Mouse (Mus musculus) splenic B cell, adult 2 months (primary cell): ENCODE measurements around the gene Dxo.
"Not testable (repeated sequence)": the region's sequence is repeated elsewhere in the genome, so short reads cannot be mapped to it uniquely, and the experiment has no call there.

Experiments used
- DNase-seq: peaks from one replicate; pipeline ENCODE4 v3.0.0-alpha.2; 2011; ENCODE audit warnings: low read depth, low spot score
- H3K27me3 ChIP-seq: 2 replicates; pipeline ENCODE4 v1.6.1; 2012; ENCODE audit warnings: mild to moderate bottlenecking, low read length, moderate library complexity, mixed read lengths; ENCODE audit not compliant: control insufficient read depth, poor library complexity, insufficient read depth, severe bottlenecking
- H3K36me3 ChIP-seq: 2 replicates; pipeline ENCODE4 v1.6.1; 2012; ENCODE audit warnings: mild to moderate bottlenecking, low read length, moderate library complexity, mixed read lengths; ENCODE audit not compliant: control insufficient read depth, poor library complexity, insufficient read depth, severe bottlenecking

The Dxo gene

GRCm38 (mm10) chr17:34808599-34809205, 28.1 kb upstream of the Dxo start:
- H3K27me3 ChIP-seq = no peaks in the 10 kb centered on the region
- no peak for DNase-seq

DNA sequence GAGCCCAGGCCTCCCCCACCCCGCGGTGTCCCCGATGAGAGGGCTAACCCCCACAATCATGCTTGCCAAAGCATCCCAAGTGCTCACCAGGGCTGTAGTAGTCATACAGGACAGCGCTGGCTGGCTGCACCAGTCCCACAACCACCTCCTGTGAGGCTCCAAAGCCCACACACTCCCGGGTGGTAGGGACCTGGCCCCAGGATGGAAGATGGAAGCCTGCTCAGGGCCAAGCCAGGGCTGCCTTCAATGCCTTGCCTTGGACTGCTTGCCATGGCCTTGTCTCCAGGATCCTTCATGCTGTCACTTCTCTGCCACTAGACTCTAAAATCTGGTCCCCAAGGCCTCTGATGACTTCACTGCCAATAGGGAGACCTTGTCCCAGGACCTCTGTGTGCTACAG, 26.4 kb upstream of the Dxo start:
- not testable (repeated sequence) for H3K27me3 ChIP-seq, H3K36me3 ChIP-seq, DNase-seq

More at GRCm38 (mm10) chr17:34808599-34809205, 28.1 kb upstream of the Dxo start:
- H3K36me3 ChIP-seq = no peaks in the 10 kb centered on the region

DNA sequence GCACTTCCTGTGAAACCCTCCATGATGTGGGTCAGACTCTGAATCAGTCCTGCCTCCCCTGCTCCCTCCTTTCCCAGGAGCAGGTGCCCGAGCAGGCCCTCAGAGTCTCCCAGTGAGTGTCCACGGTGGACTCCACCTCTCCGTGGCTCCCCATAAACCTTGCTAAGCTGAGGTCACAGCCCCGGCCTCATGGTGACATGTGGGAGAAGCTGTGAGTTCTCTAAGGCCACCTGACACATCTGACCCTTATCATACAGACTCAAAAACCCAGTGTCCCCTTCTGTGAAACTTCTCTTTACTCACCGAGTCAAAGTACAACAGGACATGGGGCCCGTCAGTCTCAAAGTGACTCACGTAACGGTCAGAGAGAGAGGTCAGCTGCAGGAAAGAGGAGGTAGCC, 26.0 kb upstream of the Dxo start:
- not testable (repeated sequence) for H3K27me3 ChIP-seq, DNase-seq

DNA sequence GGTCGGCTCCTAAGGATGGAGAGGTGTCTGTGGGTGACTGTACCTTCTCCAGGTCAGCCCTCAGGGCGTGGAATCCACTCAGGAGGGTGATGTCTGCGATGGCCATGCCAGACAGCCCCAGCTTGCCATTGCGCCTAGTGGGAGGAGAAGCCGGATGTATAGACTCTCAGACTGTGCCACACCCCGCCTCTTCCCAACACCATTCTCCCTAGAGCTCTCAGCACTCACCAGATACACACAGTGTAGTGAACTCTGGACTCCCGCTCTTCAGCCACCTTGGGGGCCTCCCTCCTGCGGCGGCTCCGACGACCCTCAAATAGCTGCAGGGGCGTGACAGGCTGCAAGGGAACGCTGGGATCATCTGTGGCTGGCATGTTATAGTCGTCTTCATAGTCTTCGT, 25.5 kb upstream of the Dxo start:
- no peaks in the 10 kb centered on the region for H3K36me3 ChIP-seq
- no peak for DNase-seq
- H3K27me3 ChIP-seq = no peaks in the 10 kb centered on the region

More for the DNA sequence above, 26.0 kb upstream of the Dxo start:
- not testable (repeated sequence) for H3K36me3 ChIP-seq

DNA sequence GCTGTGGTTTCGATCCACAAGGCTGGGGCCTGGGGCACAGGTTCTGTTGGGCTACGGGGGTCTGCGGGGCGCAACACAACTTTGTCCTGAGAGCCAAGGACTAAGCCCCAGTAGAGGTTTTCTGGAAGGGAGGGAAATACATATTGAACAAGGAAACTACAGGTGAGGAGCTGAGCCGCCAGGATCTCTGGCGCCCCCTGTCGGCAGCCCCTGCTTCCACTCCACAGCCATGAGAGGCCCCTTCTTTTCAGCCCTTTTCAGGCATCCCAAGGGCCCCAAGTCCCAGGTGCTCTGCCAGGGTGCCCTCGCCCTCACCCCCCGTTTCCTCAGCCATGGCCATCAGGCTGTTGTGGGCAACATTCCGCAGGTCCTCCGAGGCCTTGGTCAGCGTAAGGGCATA, 23.1 kb upstream of the Dxo start:
- not testable (repeated sequence) for H3K36me3 ChIP-seq, H3K27me3 ChIP-seq
- peak; percentile 53 for DNase-seq

DNA sequence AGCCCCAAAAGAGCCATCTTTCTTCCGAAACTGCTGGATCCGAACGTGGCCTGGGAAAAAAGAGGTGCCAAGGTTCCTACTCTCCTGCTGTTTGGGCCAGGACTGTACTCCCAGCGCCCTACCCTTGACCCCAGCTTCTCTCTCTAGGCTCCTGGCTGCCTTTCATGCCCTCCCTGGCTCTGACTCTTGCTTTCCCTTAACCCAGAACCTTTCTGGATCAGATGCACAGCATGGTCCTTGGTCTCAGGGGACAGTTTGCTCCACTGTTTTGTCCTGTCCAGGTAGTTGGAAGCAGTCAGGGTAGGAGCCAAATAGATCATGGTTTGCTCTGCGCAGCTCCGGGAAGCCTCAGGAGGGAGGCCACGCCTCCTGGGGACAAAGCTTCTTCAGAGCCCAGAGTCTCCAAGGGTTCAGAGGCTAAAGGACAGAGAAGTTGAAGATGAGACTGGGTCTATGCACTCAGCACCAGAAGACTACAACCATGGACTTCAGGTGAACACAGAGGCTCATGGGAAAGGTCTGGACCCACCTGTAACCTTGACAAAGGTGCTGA, 21.9 kb upstream of the Dxo start:
- no peaks in the 10 kb centered on the region for H3K27me3 ChIP-seq
- H3K36me3 ChIP-seq = no peaks in the 10 kb centered on the region
- no peak for DNase-seq

- H3K36me3 ChIP-seq = peaks cover 36% of the 10 kb centered on the region
- not testable (repeated sequence) for DNase-seq, H3K27me3 ChIP-seq
Measured at GRCm38 (mm10) chr17:34830776-34831175, 6.0 kb upstream of the Dxo start.

DNA sequence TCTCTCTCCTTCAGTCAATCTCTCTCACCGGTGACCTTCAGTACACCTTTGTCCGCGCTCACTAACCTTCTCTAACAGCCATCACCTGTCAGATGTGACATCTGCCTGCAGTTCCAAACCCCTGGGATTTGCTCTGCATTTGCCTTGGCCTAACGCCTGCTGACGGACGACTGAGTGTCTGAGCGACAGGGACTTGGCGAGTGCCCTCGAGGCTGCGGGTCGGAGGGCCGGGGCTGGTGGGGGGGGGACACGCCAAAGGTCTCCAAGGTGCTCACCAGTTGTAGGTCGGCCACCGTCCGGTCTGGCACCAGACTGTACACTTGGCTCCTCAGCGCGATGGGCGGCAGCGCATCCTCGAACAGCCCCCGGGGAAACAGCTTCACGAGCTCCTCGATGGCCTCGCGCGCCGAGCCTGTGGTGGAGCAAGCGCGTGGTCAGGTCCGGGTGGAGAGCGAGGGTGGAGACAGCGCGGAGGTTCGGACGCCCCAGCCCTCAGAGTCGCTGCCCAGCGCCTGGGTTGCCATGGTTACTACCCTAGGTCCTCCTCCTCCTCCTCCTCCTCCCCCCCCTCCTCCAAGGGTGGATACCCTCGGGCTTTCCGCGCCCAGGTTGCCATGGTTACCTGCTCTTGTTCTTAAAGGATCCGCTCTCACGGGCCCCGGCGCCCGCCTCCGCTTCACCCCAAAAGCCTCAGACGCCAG, 514 bp upstream of the Dxo start:
- Histone ChIP-seq H3K27me3 (no peaks in the 10 kb centered on the region), H3K36me3 (peaks cover 8% of the 10 kb centered on the region)
- DNase-seq = no peak

- DNase-seq = no peak
- H3K36me3 ChIP-seq = no peaks in the 10 kb centered on the region
Measured at GRCm38 (mm10) chr17:34837464-34838324, 875 bp downstream of the Dxo start.

DNA sequence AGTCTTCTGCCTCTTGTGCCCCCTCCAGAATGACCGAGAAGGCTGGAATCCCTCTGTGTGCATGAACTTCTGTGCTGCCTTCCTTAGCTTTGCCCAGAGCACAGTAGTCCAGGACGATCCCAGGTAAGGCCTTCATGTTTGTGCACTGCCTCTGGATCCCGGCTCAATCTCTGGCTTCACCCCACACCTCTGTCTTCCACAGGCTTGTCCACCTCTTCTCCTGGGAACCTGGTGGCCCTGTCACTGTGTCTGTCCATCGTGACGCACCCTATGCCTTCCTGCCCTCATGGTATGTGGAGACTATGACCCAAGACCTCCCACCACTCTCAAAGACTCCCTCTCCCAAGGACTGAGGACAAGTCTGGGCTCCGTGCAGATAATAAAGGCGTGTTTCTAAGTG, 2.0 kb downstream of the Dxo start:
- no peaks in the 10 kb centered on the region for H3K36me3 ChIP-seq

More at GRCm38 (mm10) chr17:34837464-34838324, 875 bp downstream of the Dxo start:
- H3K27me3 ChIP-seq = no peaks in the 10 kb centered on the region

DNA sequence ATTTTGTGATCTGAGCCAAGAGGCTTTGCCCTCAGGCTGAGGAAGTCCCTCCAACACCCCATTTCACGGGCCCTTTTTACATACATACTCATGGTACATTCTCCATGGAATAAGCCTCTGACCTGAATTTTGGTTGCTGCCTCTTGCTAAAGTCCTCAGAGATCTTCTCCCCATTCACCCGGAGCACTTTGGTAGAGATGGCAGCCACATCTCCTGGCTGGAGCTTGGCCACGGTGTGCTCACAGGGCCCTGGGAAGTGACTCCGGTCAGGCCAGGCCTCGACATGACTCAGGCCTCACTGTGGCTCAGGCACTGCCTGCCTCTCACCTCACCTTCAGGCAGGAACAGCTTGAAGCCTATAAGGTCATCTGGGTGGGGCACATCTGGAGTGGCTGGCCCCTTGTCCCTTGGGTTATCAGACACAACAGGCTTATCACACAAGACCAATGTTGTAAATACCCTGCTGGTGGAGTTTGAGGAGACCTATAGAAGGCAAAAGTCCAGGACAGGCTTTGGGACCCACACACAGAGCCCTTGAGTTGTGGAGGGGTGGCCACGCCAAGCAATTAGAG, 4.0 kb downstream of the Dxo start:
- no peaks in the 10 kb centered on the region for H3K27me3 ChIP-seq
- H3K36me3 ChIP-seq = no peaks in the 10 kb centered on the region; the same call in 1 of the 2 replicates
- DNase-seq = no peak

More for the DNA sequence above, 2.0 kb downstream of the Dxo start:
- no peaks in the 10 kb centered on the region for H3K27me3 ChIP-seq
- DNase-seq = no peak

DNA sequence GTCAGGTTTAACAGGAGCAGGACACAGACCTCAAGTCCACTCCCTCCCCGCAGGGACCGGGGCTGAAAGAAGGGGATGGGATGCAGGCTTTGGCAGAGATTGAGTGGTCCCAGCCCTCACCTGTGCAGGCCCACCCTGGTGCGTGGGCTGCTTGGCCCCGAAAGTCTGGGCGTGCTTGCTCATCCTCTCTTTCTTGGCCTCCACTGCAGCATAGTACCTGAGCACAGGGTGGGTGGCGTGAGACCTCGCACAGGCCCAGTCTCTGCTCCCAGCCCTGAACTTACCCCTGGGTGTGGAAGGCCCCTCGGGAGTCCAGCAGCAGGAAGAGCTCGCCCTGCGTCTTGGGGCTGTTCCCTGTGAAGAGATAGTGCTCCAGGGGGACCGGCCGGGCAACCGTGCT, 8.1 kb downstream of the Dxo start:
- peaks cover 4% of the 10 kb centered on the region; the same call in 1 of the 2 replicates for H3K36me3 ChIP-seq
- DNase-seq = no peak
- no peaks in the 10 kb centered on the region for H3K27me3 ChIP-seq

- peaks cover 4% of the 10 kb centered on the region; the same call in 1 of the 2 replicates for H3K36me3 ChIP-seq
- H3K27me3 ChIP-seq = no peaks in the 10 kb centered on the region
- no peak for DNase-seq
Measured at GRCm38 (mm10) chr17:34847192-34847591, 10.4 kb downstream of the Dxo start.

DNA sequence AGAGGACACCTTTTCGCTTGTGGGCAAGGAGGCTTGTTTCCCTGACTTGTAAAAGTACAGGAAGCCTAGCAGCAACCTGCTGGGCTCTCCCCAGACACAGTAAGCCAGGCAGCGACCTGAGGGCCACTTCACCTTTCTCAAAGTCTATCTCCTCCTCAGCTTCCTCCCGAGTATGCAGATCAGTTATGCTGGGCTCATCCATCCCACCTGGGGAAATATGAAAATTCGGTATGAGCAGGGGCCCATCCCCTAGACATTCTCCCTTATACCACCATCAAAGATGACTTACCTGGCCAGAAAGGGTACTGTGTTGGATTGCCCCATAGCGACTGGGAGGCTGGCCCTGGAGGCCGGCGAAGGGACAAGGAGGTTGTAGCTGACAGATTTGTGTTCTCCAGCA, 10.8 kb downstream of the Dxo start:
- H3K36me3 ChIP-seq = peaks cover 4% of the 10 kb centered on the region; the same call in 1 of the 2 replicates
- H3K27me3 ChIP-seq = no peaks in the 10 kb centered on the region
- DNase-seq = no peak
